Mouse (Mus musculus) cerebellum, postnatal 10 days (tissue): ENCODE measurements around the gene Kiss1r.

Experiments used
- DNase-seq, 2 experiments: peaks; one replicate each; pipeline ENCODE4 v3.0.0; 2021; ENCODE audit warnings: mixed read lengths in 2 of 2

The Kiss1r gene

DNA sequence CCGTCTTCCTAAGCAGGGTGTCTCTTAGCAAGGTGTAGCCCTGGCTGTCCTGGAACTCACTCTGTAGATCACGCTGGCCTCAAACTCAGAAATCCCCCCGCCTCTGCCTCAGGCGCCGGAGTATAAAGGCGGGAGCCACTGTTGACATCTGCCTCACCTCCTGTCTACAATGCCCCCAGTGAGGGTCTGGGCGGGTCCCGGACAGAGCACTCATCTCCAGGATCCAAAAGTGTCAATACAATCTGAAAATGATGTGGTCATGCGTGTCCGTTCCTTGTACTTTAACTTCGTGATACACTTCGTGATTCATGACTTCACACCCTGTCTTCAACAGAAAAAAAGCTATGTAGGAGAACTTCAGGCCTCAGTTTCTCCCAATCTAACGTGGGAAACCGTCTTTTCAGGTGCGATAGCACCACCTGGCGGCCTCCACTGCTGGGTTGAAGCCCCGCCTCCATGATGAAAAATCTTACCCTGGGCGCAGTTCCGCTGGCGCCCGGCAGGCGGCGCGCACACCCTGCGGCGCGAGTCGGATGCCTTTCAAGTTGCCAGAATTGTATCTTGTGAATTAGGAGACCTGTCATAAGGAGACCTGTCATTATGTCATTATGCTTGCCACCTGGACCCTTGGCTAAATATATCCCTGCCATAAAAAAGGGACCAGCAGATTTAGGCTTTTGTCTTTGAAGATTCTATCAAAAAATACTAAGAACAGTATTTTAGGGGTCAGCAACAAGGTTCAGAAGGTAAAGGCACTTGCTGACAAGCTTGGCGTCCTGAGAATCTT lies 8.4 kb downstream of the Kiss1r start:
- peak; percentile 97 to 99 for DNase-seq

DNA sequence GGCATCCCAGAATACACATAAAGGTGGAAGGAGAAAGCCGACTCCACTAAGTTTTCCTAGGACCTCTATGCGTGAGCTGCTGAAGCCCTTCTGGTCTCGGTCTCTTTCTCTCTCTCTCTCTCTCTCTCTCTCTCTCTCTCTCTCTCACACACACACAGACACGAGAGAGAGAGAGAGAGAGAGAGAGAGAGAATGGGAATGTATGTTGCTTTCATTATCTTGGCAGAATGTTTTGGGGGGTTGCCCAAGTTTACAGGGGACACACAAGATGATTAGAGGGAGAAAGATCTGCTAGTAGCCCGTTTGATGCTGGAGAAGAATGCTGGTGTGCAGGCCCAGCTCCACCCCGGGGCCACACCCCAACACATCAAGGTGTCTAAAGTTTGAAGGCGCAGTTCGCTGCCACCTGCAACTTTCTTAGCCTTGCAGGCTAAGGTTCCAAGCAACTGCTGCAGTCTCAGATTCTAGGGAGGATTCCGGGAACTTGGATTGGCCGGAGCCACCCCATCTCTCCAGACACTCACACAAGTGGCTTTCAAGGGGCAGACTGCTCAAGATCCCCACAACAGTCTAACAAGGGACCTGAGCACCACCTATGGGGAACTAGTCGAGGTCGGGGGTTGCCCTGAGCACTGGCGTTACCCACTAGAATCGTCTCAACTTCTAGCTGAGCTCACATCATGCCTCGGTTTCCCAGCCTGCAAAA lies 9.2 kb downstream of the Kiss1r start:
- DNase-seq: peak in 1 of 2 experiments; percentile 52

GRCm38 (mm10) chr10:79926491-79927323 lies 9.9 kb downstream of the Kiss1r start, which contains the start of gene Arid3a:
TSS of gene Arid3a (plus strand) at chr10:79927043.
- peak; percentile 91 to 94 for DNase-seq

DNA sequence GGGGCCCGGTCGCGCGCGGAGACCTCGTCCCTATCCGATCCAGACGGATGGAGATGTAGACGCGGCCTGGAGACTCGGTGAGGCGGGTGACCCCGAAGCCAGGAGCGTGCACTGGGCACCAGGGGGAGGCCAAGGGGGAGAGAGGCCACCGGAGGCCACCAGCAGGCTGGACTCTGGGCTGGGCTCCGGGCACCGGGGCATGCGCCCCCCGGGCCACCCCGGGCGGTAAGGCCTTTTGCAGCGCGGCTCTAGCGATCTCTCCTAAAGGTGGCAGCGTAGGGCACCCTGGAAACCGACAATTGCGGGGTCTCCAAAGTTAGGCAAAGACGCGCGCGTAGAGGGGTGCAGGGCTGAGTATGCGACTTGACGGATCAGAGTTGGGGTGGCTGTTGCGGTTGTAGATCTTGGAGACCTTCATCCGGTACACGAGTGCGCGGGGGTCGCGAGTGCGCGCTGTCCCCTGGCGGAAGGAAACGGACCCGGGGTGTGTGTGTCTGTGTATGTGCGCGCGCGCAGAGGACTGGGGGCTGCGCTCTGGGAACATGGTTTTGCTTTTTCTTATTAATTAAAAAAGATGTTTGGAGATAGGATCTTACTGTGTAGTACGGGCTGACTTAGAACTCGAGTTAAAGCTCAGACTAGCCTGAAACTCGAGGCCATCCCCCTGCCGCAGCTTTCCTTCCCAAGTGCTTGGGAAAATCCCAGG lies 10.7 kb downstream of the Kiss1r start:
- DNase-seq: peak; percentile 78

GRCm38 (mm10) chr10:79928030-79928694 lies 11.4 kb downstream of the Kiss1r start:
- DNase-seq: peak; percentile 53 to 60

DNA sequence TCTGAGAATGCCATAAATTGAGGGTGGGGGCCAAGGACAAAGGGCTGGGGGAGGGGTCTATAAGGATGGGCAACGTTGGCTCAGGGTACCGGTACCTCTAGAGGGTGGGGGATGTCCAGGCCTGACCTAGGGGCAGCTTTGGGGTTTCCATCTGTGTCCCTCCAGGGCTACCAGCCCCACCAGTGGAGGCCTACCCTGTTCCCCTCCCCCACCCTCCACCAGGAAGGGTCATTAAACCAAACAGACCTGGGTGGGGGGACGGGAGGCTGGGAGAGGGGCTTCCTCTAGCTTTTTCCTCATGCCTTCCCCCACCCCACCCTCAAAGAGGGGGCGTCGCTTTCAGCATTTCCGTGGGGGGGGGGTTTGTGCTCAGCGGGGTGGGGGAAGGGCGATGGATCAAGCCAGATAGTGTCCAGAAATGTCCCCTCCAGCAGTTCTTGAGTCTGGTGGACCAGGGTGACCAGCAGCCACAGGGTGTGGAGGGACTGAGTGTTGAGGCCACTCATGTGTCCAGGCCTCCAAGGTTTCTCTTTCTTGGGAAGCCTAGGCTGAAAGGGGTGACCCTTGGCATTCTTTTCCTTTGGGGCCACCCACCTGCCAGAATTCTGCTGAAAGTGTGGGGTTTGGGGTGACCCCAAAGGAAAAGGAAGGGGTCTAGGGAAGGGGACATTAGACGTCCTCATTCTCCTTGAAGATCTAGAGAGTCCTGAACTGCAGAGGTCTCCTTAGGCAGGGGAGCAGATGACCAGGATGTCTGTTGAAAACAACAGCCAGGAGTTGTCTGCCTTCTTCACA lies 12.3 kb downstream of the Kiss1r start:
- DNase-seq: peak; percentile 59 to 68

DNA sequence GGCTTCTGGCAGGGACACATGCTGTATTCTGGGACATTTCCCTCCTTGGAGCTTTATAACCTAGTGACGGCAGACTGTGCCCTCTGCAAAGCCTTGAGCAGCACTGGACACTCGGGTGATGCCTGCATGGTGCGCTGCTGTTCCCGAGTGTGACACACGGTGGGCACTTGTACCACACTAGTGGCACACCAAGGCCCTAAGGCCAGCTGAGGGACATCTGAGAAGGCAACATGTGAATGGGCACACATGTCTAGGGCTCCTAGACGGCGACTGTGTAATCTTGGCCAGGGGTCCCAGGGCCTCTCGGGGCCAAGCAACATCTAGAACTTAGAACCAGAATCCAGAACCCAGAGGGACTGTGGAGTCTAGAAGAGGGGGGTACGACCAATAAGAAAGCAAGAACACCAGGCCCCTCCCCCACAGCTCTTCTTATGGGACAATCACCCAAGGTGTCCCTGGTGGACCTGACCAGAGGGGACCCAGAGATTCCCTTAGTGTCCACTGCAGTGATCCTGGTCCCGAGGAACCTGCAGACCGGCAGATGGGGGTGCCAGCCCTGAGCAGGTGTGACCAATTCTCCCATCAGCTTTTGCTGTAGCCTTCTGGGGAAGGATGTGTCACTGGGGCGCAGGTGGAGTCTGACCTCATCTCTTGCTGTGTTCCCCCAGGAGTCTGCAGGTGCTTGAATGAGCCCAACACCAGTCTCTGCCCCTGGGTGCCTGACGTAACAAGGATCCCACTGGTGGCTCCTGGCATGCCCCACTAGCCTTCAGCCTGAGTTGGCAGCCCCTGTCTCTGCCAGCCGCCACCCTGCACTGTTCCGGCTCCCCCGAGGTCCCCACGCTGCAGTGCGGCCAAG lies 13.4 kb downstream of the Kiss1r start:
- peak in 1 of 2 experiments; percentile 39 for DNase-seq

DNA sequence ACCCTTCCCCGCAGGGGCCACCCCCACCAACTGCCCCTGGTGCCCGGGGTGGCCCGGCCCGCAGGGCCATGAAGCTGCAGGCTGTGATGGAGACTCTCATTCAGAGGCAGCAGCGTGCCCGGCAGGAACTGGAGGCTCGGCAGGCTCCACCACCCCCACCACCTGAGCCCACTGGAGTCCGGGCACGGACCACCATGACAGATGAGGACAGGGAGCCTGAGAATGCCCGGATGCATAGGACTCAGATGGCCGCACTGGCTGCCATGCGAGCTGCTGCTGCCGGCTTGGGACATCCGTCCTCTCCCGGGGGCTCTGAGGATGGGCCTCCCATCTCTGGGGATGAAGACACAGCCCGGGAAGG lies 14.0 kb downstream of the Kiss1r start:
- DNase-seq: peak; percentile 63 to 76

DNA sequence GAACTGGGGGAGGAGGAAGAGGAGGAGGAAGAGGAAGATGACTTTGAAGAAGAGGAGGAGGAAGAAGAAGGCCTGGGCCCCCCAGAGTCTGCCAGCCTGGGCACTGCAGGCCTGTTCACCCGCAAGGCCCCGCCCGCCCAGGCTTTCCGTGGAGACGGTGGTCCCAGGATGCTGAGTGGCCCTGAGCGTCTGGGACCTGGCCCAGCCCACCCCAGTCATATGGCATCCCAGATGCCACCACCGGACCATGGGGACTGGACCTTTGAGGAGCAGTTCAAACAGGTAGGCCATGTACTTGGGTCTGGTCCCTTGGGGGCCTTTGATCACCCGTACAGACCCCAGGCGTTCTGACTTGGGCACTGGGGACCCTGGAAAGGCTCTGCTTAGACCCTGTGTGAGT lies 15.0 kb downstream of the Kiss1r start:
- DNase-seq: peak in 1 of 2 experiments; percentile 41

DNA sequence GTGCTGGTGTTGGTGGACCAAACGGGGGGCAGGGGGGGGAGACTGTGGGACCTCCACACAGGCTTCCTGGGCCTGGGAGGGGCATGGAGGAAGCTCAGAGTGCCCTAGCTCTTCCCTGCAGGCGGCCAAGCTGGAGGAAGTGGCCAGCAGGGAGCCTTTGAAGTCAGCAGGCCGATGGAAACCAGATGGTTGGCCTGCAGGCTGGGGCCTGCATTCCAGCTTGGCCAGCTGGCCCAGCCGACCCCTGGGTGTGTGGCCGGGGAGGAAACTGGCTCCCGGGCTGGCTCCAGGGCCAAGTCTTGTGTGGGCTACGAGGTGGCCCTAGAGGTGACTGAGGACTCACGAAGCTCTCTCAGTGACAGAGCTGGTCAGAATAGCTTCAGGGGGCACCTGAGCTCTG lies 16.0 kb downstream of the Kiss1r start:
- DNase-seq: peak; percentile 78 to 89

GRCm38 (mm10) chr10:79933145-79933679 lies 16.4 kb downstream of the Kiss1r start:
- peak; percentile 63 to 64 for DNase-seq

DNA sequence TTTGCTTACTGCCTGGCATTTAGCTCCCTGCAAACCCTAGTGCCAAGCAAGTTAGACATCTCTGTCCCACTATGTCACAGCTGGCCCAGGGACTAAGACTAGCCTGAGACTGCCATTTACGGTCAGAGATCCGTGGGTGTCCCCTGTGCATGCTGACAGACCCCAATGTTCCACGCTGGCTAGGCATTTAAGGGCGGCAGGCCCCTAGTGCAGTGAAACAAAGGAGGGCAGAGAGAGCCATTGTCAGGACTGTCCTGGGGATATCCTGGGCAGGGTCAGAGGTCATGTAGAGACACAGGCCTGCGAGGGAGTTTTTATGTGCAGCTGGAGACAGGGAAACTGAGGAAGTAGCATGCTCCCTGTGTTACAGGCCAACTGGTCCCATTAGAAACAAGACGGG lies 17.1 kb downstream of the Kiss1r start:
- DNase-seq: no peak

DNA sequence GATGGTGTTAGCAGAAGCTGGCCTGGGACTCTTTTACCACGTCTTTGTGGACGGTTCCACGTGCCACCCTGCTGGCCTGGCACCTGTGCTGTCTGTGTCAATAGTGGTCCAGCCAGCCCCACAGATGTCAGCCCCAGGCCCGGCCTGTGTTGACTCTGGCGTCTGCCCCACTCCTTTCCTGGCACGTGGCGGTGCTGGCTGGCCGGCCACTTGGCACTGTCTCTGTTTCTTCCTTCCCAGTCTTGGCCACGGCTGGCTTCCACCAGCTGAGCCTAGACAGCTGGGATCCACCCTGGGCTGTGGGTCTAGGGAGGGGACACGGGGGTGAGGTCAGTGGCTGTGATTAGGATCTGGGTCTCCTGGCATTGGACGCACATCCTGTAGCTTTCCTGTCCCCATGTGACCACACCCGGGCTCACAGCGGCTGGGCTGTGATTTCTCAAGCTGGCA lies 17.5 kb downstream of the Kiss1r start:
- DNase-seq: peak; percentile 97 to 98

DNA sequence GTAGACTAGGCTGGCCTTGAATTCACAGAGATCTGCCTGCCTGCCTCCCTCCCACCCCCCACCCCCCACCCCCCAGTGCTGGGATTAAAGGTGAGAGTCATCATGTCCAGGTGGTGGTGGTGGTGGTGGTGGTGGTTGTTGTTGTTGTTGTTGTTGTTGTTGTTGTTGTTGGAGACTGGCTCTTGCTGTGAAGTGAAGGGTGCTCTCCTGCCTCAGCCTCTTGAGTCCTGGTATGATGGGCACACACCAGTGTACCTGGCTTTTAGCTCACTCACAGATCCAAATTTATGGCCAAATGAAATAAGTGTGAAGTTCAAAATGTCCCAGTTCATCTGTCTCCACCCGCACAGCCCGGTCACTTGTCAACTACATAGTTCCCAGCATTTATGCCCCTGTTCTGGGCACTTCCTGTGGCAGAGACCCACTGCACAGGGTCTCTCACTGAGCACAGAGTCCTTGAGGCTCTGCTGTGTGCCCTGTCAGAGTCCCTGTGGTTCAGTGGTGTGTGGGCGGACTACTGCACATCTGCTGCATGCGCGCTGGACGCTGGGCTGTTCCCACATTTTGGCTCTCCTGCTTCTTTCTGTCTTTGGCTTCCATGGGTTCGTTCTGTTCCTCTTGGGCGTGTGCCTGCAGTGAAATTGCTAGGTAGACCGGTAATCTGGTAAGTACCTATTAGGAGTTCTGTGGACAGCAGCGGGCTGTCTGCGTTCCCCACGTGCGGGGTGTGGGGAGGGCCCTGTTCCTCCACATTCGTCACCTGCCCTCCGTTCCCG lies 18.2 kb downstream of the Kiss1r start:
- peak; percentile 59 to 60 for DNase-seq

DNA sequence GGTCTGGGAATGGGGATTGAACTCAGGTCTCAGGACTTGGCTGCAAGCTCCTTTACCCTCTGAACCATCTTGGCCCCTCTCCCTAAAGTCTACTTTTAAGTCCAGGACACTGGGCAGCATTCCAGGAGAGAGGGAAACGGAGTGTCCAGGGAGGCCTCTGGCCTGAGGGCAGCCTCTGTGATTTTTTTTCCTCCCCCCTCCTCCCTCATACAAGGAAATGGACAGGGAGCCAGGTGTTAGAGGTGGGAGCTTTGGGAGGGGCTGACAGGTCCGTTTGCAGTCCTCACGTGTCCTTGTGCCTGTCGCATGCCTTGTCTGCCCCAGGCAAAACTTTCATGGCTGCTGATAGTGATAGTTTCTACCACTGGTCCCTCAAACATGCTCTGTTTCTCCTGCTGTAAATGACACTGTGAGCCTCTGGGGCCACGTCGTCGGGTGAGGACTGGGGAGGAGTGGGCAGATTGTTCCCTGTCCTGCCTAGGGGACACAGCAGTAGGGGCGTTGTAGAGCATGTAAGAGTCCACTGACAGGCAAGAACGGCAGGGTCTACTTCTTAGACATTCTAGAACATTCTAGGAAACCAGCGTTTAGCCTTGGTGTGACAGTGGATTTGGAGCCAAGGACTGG lies 19.6 kb downstream of the Kiss1r start:
- DNase-seq: peak; percentile 40 to 56

DNA sequence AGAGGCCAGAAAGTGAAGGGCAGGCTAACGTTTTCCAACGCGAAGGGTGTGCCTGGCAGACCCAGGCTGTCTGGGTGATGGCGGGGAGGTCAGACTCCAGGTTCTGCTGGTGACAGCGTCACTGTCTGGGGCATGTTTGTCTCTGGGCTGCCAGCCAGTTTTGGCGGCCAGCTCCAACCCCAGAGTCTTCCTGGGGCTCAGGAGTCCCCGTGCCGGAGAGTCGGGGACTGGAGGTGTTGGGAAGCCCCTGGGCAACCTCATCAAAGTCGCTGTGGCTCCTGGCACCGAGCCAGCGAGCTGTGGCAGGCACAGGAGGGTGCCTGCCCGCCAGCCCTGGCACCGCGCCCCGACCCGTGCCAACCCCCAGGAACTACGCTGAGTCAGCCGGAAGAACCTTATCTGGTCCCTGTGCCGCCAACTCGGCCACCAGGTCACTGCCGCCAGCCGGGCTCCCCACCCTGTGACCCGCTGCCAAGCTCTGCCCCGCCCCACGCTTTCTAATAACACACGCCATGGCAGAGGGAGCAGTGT lies 20.2 kb downstream of the Kiss1r start:
- DNase-seq: peak; percentile 84 to 86

- no peak for DNase-seq
Observed at GRCm38 (mm10) chr10:79937775-79938526, 21.2 kb downstream of the Kiss1r start.
